Mouse (Mus musculus) lung, adult 2 months (tissue): ENCODE results near the gene Kcnma1.

Experiments used
- CTCF ChIP-seq: fragments of 200-500 bp; IDR thresholded peaks from 2 replicates; pipeline ENCODE4 v1.5.1; 2011; ENCODE audit warnings: mild to moderate bottlenecking, low read length, control low read depth; ENCODE audit not compliant: insufficient read depth
- POLR2A ChIP-seq: fragments of 200-500 bp; IDR thresholded peaks from 2 replicates; pipeline ENCODE4 v1.6.1; 2011; ENCODE audit warnings: low read depth, mild to moderate bottlenecking, control low read depth, low read length, borderline replicate concordance; ENCODE audit errors: extremely low read depth

GRCm38 (mm10) chr14:23643162-23643561 lies 371.1 kb downstream of the Kcnma1 start:
- TF ChIP-seq CTCF: no peak
- no peak for TF ChIP-seq POLR2A
